Mouse (Mus musculus): ENCODE results near the gene Ephb1. TPM values are rescaled to one million over a fixed set of nuclear protein-coding genes. Genes with fewer than 3 reads are reported as not detected.
A peak's percentile ranks its signal among the peaks of the same experiment; 100 is the strongest.

Gene Ephb1
- polyA plus RNA-seq, 1 experiment from 2014 or later: 0.22 TPM

DNA sequence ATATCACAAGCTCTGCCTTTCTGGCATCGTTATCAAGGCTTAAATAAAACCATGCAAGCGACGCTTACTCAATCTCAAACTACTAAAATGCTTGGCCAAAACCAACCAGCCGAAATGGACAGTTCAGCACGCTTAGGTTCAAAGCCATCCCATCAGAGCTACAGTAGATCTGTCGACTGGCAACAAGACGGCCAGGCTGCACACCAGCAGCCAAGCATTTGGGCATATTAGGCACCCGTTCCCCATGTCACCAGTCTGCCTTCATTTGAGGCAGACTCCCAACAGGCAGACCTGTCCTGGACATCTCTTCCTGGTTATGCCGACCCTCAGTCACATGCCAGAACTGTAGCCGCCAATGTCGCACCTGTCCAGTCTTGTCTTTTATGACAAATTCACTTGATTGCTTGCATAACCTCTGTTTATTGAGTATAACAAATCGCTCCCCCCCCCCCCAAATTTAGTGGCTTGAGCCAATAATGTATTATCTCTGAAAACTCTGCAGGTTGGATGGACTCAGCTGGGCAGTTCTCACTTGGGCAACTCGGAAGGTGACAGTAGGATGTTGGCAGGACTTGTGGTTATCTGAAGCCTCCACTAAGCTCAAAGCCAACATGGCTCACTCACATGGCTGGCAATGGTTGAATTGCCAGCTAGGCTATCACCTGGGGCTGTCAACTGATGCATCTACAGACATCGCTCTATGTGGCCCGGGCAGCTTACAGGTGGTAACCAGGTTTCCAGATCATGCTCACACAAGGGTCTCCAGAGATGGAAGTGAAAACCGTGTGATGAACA, 24.0 kb downstream of the Ephb1 start:
- no peaks in the 10 kb centered on the region for H3K4me1 ChIP-seq (ENCODE audit: control insufficient read depth, low read depth, low read length)
- ATAC-seq (ENCODE audit: low read depth): no peak

DNA sequence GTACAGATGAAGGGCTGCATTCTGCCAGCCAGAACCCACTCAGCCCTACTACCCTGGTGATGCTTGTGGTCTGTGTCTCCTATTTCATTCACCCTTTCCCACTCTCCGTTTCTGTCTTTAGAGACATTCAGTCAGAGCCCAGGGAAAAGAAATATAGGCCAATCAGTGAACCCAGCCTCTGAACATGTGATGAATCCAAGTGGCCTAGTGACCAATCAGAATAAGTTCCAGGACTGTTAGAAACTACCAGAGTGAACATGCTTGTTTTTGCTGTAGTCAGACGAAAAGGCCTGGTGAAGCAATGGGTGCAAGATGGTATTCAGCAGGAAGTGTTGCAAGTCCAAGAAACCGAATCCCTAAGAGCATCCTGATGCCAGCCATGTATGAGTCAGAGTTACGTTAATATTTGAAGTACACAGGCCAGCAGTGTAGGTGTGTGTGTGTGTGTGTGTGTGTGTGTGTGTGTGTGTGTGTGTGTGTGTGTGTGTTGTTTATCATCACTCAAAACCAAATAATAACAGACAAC, 26.8 kb downstream of the Ephb1 start:
- no peak overlapping the region for H3K9ac ChIP-seq (ENCODE audit: low read depth, low read length)
- no peak overlapping the region for H3K4me2 ChIP-seq (ENCODE audit: low read depth, low read length)
- H3K4me3 ChIP-seq (ENCODE audit: low read depth, low read length): no peak overlapping the region
- H3K36me3 ChIP-seq (ENCODE audit: control insufficient read depth, insufficient read depth): no peaks in the 10 kb centered on the region
- no peaks in the 10 kb centered on the region for H3K9me3 ChIP-seq (replicated peaks; ENCODE audit: control insufficient read depth, low read length)
- no peak overlapping the region for H3K27ac ChIP-seq (ENCODE audit: low read length)
- H3K4me1 ChIP-seq (ENCODE audit: control insufficient read depth, low read depth, low read length): no peaks in the 10 kb centered on the region
- 48% methylated on average over 4 of the region's 4 CpGs for WGBS (ENCODE audit: insufficient replicate concordance)
- no peak for ATAC-seq (ENCODE audit: low read depth)
- no peaks in the 10 kb centered on the region for H3K27me3 ChIP-seq (ENCODE audit: control insufficient read depth, insufficient read depth, low read depth, low read length)

More for the DNA sequence above, 24.0 kb downstream of the Ephb1 start:
- Histone ChIP-seq H3K36me3 (ENCODE audit: control insufficient read depth, insufficient read depth) (no peaks in the 10 kb centered on the region), H3K9ac (ENCODE audit: low read depth, low read length) (no peak overlapping the region), H3K27me3 (ENCODE audit: control insufficient read depth, insufficient read depth, low read depth, low read length) (no peaks in the 10 kb centered on the region), H3K9me3 (replicated peaks; ENCODE audit: control insufficient read depth, low read length) (no peaks in the 10 kb centered on the region), H3K4me2 (ENCODE audit: low read depth, low read length) (no peak overlapping the region), H3K4me3 (ENCODE audit: low read depth, low read length) (no peak overlapping the region), H3K27ac (ENCODE audit: low read length) (no peak overlapping the region)
- 72% methylated on average over 16 of the region's 16 CpGs for WGBS (ENCODE audit: insufficient replicate concordance)

DNA sequence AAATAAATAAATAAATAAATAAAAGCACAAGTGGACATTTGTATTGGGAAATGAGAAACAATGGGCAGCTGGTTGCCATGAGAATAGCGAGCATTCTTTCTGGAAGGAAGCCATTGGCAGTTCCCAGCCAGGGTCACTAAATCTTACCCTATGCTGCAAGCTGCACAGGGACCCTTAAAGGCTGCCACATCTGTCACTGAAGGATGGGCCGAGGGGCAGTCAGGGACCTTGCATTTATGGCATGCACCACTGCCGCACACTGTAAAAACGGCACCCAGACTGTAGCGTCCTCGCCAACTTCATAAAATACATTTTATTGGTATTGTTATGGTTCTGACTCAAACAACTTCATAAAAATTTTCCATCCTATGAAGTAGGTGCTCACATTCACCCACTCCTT, 39.1 kb downstream of the Ephb1 start:
- no peaks in the 10 kb centered on the region for H3K4me1 ChIP-seq (ENCODE audit: control insufficient read depth, low read depth, low read length)
- H3K4me3 ChIP-seq (ENCODE audit: low read depth, low read length): no peak overlapping the region
- no peak overlapping the region for H3K9ac ChIP-seq (ENCODE audit: low read depth, low read length)
- no peaks in the 10 kb centered on the region for H3K27me3 ChIP-seq (ENCODE audit: control insufficient read depth, insufficient read depth, low read depth, low read length)
- no peak for ATAC-seq (ENCODE audit: low read depth)
- no peaks in the 10 kb centered on the region for H3K36me3 ChIP-seq (ENCODE audit: control insufficient read depth, insufficient read depth)
- H3K4me2 ChIP-seq (ENCODE audit: low read depth, low read length): no peak overlapping the region
- 74% methylated on average over 6 of the region's 6 CpGs for WGBS (ENCODE audit: insufficient replicate concordance)
- H3K27ac ChIP-seq (ENCODE audit: low read length): no peak overlapping the region
- H3K9me3 ChIP-seq (replicated peaks; ENCODE audit: control insufficient read depth, low read length): no peaks in the 10 kb centered on the region

DNA sequence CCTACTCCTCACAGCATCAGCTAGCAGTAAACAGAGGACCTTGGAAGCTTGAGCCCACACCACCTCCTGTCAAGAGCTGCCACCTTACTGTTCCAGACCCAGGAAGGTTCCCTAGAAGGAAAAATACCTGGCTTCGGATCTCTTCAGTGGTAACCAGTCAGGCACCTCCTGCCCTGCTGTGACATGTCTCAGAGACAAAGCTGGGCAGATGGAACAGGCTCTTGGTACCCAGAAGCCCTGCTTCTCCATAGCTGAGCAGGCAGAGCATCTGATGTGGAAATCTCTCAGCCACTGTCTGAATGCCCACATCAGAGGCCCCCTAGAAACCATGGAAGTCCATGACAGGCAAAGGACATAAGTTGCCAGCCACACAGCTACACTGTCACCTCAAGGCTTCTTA, 39.7 kb downstream of the Ephb1 start:
- Histone ChIP-seq H3K4me2 (ENCODE audit: low read depth, low read length) (no peak overlapping the region), H3K27me3 (ENCODE audit: control insufficient read depth, insufficient read depth, low read depth, low read length) (no peaks in the 10 kb centered on the region), H3K9ac (ENCODE audit: low read depth, low read length) (no peak overlapping the region), H3K4me3 (ENCODE audit: low read depth, low read length) (no peak overlapping the region), H3K36me3 (ENCODE audit: control insufficient read depth, insufficient read depth) (no peaks in the 10 kb centered on the region), H3K4me1 (ENCODE audit: control insufficient read depth, low read depth, low read length) (no peaks in the 10 kb centered on the region), H3K9me3 (replicated peaks; ENCODE audit: control insufficient read depth, low read length) (no peaks in the 10 kb centered on the region), H3K27ac (ENCODE audit: low read length) (no peak overlapping the region)
- no peak for ATAC-seq (ENCODE audit: low read depth)
- 56% methylated on average over 1 of the region's 1 CpGs for WGBS (ENCODE audit: insufficient replicate concordance)

DNA sequence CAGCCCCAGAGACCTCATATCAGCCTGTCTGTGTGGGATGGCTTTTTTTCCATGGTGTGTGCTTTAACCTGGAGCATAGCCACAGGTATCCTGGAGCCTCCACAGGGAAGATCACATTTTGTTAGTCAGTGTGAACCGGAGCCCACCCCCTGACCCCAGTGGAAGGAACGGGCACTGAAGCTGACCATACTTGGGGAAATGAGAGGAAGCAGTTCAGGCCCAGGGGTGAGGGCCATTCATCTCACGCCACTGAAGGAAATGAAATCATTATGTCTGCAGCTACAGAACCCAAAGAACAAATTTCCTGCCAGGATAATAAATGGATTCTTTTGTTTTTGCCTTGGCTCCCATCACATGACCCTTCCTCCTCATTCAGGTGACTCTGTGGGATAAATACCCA, 44.1 kb downstream of the Ephb1 start:
- WGBS (ENCODE audit: insufficient replicate concordance): 49% methylated on average over 3 of the region's 3 CpGs
- H3K4me2 ChIP-seq (ENCODE audit: low read depth, low read length): no peak overlapping the region
- no peak for ATAC-seq (ENCODE audit: low read depth)

DNA sequence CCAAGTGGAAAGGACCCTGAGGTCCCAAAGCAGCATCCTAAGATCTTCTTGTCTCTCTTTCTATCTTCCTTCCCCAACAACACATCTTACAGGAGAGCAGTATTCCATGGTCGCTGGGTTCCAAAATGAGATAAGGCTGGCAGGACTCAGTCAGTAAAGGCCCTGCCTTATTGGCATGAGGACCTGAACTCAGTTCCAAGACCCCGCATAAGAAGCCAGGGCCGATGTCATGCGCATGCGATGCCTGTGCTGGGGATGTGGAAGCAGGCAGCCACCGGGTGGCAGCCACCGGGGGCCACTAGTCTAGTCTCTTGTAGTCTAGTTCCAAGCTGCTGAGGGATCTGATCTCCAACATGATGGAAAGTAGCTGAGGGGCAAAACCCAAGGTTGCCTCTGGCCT, 45.2 kb downstream of the Ephb1 start:
- H3K9me3 ChIP-seq (replicated peaks; ENCODE audit: control insufficient read depth, low read length): no peaks in the 10 kb centered on the region
- WGBS (ENCODE audit: insufficient replicate concordance): 71% methylated on average over 7 of the region's 7 CpGs
- H3K27ac ChIP-seq (ENCODE audit: low read length): no peak overlapping the region
- no peak overlapping the region for H3K9ac ChIP-seq (ENCODE audit: low read depth, low read length)
- no peak for ATAC-seq (ENCODE audit: low read depth)
- no peaks in the 10 kb centered on the region for H3K36me3 ChIP-seq (ENCODE audit: control insufficient read depth, insufficient read depth)
- H3K27me3 ChIP-seq (ENCODE audit: control insufficient read depth, insufficient read depth, low read depth, low read length): no peaks in the 10 kb centered on the region
- H3K4me3 ChIP-seq (ENCODE audit: low read depth, low read length): no peak overlapping the region
- H3K4me1 ChIP-seq (ENCODE audit: control insufficient read depth, low read depth, low read length): no peaks in the 10 kb centered on the region
- H3K4me2 ChIP-seq (ENCODE audit: low read depth, low read length): no peak overlapping the region

More for the DNA sequence above, 44.1 kb downstream of the Ephb1 start:
- H3K9ac ChIP-seq (ENCODE audit: low read depth, low read length): no peak overlapping the region
- no peak overlapping the region for H3K27ac ChIP-seq (ENCODE audit: low read length)
- no peaks in the 10 kb centered on the region for H3K4me1 ChIP-seq (ENCODE audit: control insufficient read depth, low read depth, low read length)
- H3K36me3 ChIP-seq (ENCODE audit: control insufficient read depth, insufficient read depth): no peaks in the 10 kb centered on the region
- H3K4me3 ChIP-seq (ENCODE audit: low read depth, low read length): no peak overlapping the region
- no peaks in the 10 kb centered on the region for H3K9me3 ChIP-seq (replicated peaks; ENCODE audit: control insufficient read depth, low read length)
- no peaks in the 10 kb centered on the region for H3K27me3 ChIP-seq (ENCODE audit: control insufficient read depth, insufficient read depth, low read depth, low read length)

DNA sequence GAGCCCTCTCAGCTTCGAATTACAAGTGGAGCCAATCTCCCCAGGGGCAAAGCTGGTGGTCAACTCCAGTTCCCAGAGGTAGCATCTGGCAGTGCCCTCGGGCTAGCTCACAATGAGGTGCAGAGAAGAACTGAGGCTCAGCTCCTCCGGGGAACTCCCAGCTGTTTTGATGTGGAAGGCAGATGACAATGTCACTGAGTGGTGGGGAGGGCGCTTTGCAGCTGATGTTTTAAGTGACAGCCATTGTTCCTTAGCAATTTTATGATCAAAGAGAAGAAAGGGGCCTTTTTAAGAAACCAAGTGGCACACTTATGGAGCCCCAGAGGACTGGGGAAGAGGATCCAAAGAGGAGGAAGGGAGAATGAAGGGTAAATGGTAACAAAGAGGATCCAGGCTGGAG, 46.8 kb downstream of the Ephb1 start:
- Histone ChIP-seq H3K4me1 (ENCODE audit: control insufficient read depth, low read depth, low read length) (no peaks in the 10 kb centered on the region), H3K27ac (ENCODE audit: low read length) (no peak overlapping the region), H3K9ac (ENCODE audit: low read depth, low read length) (no peak overlapping the region), H3K4me3 (ENCODE audit: low read depth, low read length) (no peak overlapping the region), H3K4me2 (ENCODE audit: low read depth, low read length) (no peak overlapping the region), H3K9me3 (replicated peaks; ENCODE audit: control insufficient read depth, low read length) (no peaks in the 10 kb centered on the region), H3K27me3 (ENCODE audit: control insufficient read depth, insufficient read depth, low read depth, low read length) (no peaks in the 10 kb centered on the region), H3K36me3 (ENCODE audit: control insufficient read depth, insufficient read depth) (no peaks in the 10 kb centered on the region)
- 39% methylated on average over 4 of the region's 4 CpGs for WGBS (ENCODE audit: insufficient replicate concordance)
- ATAC-seq (ENCODE audit: low read depth): no peak

DNA sequence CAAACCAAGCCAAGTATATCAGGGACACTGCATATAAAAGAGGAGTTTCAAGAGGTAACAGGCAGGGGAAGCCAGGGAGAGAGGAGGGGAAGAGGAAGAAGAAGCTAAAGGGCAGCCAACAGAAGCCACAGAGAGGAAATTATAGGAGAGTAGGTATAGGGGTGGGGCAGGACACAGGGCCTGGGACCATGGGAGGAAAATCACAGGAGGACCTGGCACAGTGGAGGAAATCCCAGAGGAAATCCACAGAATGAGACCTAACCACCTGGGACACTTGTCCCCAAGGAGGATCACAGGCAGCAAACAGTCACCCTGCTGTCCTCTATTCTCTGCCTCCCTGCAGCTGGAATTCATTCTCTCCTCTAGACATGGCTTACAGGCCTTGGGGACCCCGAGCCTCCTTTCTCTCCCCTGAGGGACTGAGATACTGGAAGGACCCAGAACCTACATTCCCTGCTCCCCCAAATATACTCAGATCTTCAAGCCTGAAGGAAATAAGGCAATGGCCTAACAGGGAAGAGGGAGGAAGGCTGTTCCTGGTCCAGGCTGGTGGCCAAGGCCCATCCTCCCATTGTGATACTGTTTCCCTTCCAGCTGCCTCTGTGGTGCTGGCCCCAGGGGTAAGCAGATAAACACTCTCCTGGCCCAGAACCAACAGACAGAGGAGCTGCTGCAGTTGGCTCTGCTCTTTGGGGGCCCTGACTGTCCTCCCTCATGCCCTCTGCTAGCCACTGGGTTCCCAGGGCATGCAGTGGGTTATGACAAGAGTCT, 47.7 kb downstream of the Ephb1 start:
- Histone ChIP-seq H3K4me3 (ENCODE audit: low read depth, low read length) (no peak overlapping the region), H3K9ac (ENCODE audit: low read depth, low read length) (no peak overlapping the region), H3K9me3 (replicated peaks; ENCODE audit: control insufficient read depth, low read length) (no peaks in the 10 kb centered on the region), H3K4me2 (ENCODE audit: low read depth, low read length) (no peak overlapping the region), H3K36me3 (ENCODE audit: control insufficient read depth, insufficient read depth) (no peaks in the 10 kb centered on the region), H3K4me1 (ENCODE audit: control insufficient read depth, low read depth, low read length) (no peaks in the 10 kb centered on the region), H3K27me3 (ENCODE audit: control insufficient read depth, insufficient read depth, low read depth, low read length) (no peaks in the 10 kb centered on the region), H3K27ac (ENCODE audit: low read length) (no peak overlapping the region)
- WGBS (ENCODE audit: insufficient replicate concordance): 60% methylated on average over 1 of the region's 1 CpGs
- peak; percentile 27; the same call in 1 of the 2 replicates for ATAC-seq (ENCODE audit: low read depth)
